Comparison of ENCODE assay signal across 27 mouse cellular contexts in genomic region chr14:27303294-27303693, GRCm38 (mm10).
"Had no signal": no experiment of that assay in that cellular context is flagged by ENCODE, and none has a peak within 500 bp of the region (broad histone marks: within the 10 kb centered on the region; RNA-seq: fewer than 3 reads in every experiment).

No protein-coding gene starts in this region.

- ATAC-seq: hindbrain, embryonic 16.5 days; intestine, embryonic 16.5 days had no signal

- H3K9me3 ChIP-seq: heart, embryonic 10.5 days; heart, embryonic 12.5 days; hindbrain, embryonic 10.5 days; hindbrain, embryonic 12.5 days; kidney, embryonic 15.5 days; limb, embryonic 10.5 days; limb, embryonic 12.5 days; liver, embryonic 13.5 days had no signal

- DNase-seq: gastrocnemius, postnatal 14 days; gastrocnemius, postnatal 36 days; heart, adult 11 months; heart, adult 2 months; heart, postnatal 10 days; heart, postnatal 4 days; kidney, adult 11 months; kidney, adult 2 months; kidney, adult 9 months; kidney, postnatal 14 days; kidney, postnatal 4 days; liver; liver, embryonic 13.5 days had no signal

- H3K27ac ChIP-seq: heart, adult 2 months; heart, embryonic 10.5 days; hindbrain, embryonic 10.5 days; hindbrain, embryonic 12.5 days; hindbrain, embryonic 14.5 days; kidney, embryonic 15.5 days; kidney, postnatal 0 days; layer of hippocampus, adult 2 months; left cerebral cortex, adult 2 months; limb, embryonic 10.5 days; limb, embryonic 12.5 days; liver, embryonic 13.5 days had no signal

- H3K4me2 ChIP-seq: heart, embryonic 12.5 days; hindbrain, embryonic 12.5 days; hindbrain, embryonic 14.5 days; kidney, embryonic 15.5 days; limb, embryonic 12.5 days; liver, embryonic 11.5 days; liver, embryonic 13.5 days had no signal

- H3K27me3 ChIP-seq: heart, embryonic 12.5 days; hindbrain, embryonic 12.5 days; kidney, embryonic 15.5 days; limb, embryonic 12.5 days; liver, embryonic 13.5 days had no signal

- H3K4me3 ChIP-seq: heart, adult 2 months; heart, embryonic 10.5 days; heart, embryonic 12.5 days; hindbrain, embryonic 10.5 days; hindbrain, embryonic 12.5 days; kidney, embryonic 15.5 days; layer of hippocampus, adult 2 months; left cerebral cortex, adult 2 months; limb, embryonic 10.5 days; limb, embryonic 12.5 days; liver, embryonic 13.5 days had no signal

- H3K36me3 ChIP-seq: heart, embryonic 10.5 days; heart, embryonic 12.5 days; hindbrain, embryonic 10.5 days; hindbrain, embryonic 12.5 days; kidney, embryonic 15.5 days; limb, embryonic 10.5 days; limb, embryonic 12.5 days; liver, embryonic 13.5 days had no signal

- H3K9ac ChIP-seq: heart, embryonic 12.5 days; hindbrain, embryonic 12.5 days; hindbrain, embryonic 14.5 days; kidney, embryonic 15.5 days; limb, embryonic 12.5 days; liver, embryonic 13.5 days had no signal

- H3K4me1 ChIP-seq: hindbrain, embryonic 10.5 days; hindbrain, embryonic 12.5 days; kidney, embryonic 15.5 days; limb, embryonic 10.5 days; liver, embryonic 13.5 days had no signal
